Mouse (Mus musculus) right cerebral cortex, postnatal 36 days (tissue): Measurements from ENCODE around the gene Ecd.

Experiments used
- DNase-seq, 2 experiments: peaks; one replicate each; pipeline ENCODE4 v3.0.0; 2022; ENCODE audit warnings: low spot score in 2 of 2, mixed read lengths in 1 of 2

Ecd gene

DNA sequence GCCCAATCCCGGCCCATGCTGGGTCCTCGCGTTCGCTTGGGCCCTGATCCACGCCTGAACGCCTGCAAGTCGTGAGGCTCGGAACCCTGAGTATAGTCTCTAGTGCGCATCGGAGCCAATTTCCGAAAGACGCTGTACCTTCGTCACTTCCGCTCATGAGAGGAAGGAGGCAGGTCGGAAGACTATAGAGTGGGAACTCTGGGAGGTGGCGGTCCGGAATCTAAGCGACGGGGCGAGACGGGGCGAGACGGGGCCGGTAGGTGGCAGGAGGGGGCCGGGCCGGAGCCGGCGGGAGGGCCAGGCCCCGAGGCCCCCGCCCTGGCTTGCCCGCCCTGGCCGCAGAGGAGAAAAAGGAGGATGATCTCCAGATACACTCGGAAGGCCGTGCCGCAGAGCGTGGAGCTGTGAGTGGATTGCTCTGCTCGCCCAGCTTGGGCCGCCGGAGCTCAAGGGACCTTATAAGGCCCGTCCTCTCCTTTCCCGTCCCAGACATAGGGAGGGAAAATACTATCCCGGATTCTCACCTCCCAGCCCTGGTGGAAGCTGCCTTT is at the start of gene Ecd, which contains the start of gene Fam149b:
Ecd (minus strand) TSS at position 131 of the 551 bp plus-strand sequence.
Fam149b (plus strand) TSS at position 172 of the 551 bp plus-strand sequence.
- DNase-seq = peak; percentile 86 to 89

DNA sequence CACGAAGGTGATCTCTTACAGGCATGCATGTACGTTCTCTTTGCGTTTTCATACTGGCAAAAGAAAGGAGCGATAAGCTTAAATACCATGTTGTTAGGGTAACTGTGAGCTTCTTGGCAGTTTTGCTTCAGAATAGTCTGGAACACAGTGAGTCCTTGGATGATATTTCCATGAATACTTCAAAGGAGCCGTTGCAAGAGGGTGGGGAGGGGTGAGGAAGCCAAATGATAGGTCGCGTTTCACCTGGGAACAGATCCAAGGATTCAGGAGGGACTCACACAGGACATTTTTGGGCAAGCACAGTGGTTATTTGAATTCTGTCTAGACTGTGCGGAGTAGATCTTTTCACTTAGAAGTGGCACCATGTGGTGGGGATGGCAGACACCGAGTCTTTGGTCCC is 49.3 kb upstream of the Ecd start:
- DNase-seq = no peak

DNA sequence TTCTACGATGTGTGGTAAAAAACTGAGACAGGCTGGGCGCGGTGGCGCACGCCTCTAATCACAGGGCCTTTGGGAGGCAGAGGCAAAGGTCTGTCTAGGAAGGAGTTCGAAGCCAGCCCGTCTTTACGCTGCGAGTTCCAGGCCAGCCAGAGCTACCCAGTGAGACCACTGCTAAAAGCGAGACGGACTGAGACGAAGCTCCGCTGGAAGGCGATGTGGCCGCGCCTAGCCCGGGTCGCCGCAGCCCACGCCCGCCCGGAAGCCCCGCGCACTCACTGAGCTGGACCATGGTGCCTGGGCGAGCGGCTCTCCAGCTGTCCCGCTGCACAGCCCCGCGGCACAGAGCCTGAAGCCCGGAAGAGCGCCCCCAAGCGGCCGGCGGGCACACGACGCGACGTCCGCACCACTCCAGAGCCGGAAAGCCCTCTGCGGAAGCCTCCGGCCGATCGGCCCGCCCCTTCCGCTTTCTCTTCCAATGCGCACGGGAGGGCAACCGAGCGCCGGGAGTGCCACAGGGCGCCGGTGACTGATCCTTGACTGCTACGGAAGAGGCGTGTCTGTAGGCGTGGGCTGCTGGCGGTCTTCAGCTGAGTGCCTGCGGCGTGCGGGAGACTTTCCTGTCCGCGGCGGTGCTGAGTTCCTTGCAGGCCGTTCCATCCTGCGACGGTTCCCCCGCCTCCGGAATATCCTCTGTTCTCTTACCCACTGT is 45.4 kb upstream of the Ecd start, which contains the start of gene Mrps16:
Mrps16 (minus strand) TSS at position 430 of the 709 bp plus-strand sequence.
- DNase-seq = peak; percentile 92 to 95

DNA sequence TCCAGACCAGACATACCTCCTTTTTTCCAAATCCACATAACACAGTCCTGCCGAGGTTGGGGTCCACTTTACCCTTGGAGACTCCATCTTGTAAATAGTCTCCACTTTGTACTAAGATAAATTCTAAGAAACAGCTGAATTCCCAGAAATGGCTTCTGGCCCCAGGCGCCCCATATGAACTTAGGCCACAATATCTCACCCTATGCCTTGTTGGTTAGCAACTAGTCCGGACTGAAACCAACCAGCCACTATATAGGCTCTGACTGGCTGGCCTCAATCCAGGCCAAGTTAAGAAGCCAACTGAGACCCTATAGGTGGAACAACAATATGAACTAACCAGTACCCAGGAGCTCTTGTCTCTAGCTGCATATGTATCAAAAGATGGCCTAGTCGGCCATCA is 44.4 kb upstream of the Ecd start:
- no peak for DNase-seq

DNA sequence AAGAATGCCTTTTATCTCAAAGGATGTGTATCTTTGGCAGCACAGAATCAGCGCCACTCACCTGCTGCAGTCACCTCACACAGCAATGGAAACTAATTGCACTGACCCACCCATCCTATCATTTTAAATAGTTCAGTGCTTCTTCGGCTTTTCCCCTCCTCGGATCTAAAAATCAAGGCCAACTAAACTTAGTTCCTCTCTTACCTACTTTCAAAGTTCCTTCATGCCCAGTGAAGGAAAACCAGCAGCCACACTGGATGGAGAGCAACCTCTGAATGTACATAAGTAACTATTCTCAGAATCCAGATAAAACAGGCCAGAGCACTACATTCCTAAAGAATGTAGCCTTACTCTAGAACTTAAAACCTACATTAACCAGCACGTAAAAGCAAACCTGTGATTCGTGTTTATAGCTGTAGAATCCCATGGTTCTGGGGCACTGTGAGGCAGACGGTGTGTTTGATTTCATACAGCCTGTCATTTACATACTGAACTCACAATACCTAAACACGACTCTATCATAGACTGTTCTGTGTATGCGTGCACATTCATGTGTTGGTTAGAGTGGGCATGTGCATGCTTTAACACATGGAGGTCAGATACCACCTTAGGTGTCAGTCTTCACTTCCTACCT is 41.6 kb upstream of the Ecd start:
- no peak for DNase-seq

DNA sequence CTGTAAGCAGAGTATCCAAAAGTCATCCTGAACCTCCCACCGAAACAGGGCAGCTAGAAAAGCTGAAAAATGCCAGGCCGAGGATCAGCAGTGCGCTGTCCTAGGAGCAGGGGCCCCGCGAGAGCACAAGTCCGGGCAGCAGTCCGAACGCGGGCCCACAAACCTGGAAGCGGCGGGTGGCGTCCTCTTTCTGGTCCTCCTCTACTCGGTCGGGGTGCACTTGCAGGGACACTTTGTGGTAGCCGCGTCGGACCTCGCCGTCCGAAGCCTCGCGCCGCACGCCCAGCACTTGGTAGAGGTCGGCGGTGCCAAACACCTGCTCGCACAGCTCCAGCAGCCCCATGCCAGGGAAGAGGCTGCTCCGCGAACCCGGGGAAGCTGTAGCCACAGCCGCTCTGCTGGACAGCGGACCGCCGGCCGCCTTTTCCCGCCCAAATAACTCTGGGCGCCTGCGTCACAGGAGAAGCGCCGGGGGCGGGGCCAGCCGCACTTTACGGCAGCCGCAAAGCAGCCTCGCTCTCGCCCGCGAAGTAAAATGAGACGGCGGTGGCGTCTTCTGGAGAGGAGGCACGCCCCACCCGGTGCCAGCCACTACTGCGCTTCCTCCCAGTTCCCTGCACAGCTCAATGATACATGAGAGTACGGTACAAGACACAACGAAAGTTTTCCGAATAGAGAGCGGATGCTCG is 40.7 kb upstream of the Ecd start, which contains the start of gene Dnajc9:
Dnajc9 (minus strand) TSS at position 470 of the 689 bp plus-strand sequence.
- DNase-seq = peak; percentile 92 to 93

DNA sequence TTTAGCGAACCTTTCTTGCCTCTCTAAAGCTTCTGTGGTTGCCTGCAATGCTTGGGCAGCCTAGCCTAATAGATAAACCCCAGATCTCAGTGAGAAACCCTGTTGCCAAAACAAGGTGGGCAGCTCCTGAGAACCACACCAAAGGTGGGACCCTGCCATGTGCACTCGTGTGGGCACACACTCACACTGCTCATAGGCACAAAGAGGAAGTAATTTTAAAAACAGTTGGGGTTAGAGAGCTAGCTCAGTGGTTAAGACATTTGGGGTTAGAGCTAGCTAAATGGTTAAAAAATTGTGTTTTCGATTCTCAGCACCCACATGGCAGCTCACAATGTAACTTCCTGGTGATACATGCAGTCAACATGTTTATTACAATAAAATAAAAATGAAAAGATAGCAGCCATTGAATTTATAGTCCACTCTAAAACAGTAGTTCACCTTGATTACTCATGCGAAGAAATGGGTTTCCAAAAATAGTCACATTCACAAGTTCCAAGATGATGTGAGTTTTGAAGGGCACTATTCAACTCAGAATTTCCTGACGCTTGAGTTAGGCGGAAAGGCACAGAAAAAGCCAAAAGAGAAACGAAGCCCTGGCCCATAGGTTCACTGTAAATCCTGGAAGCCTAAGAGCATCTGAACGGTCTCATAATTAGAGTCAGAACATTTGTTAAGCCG is 32.0 kb upstream of the Ecd start:
- no peak for DNase-seq

DNA sequence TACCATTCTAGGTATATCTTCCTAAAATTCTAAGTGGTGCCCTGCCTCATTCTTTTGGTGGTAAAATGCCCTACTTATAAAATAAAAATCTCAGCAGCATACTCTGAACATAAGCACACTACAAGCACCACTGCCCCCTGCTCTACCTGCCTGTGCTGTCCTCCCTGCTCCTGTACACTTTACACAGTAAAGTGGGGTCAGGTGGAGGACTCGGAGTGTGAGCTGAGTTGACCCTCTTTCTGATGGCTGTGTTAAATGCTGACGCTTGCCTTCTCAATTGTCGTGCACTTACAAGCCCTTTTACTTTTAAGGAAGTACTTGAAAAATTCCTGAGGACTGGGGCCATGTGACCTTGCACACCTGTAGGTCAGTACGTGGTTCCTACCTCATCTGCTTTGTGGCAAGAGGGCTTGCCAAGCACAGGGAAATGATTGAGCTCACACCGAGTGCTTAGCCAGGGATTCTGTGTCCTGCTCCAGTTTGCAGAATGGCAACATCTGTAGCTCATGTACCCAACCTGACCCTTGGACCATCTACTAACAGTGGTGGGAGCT is 31.2 kb upstream of the Ecd start:
- DNase-seq = no peak

DNA sequence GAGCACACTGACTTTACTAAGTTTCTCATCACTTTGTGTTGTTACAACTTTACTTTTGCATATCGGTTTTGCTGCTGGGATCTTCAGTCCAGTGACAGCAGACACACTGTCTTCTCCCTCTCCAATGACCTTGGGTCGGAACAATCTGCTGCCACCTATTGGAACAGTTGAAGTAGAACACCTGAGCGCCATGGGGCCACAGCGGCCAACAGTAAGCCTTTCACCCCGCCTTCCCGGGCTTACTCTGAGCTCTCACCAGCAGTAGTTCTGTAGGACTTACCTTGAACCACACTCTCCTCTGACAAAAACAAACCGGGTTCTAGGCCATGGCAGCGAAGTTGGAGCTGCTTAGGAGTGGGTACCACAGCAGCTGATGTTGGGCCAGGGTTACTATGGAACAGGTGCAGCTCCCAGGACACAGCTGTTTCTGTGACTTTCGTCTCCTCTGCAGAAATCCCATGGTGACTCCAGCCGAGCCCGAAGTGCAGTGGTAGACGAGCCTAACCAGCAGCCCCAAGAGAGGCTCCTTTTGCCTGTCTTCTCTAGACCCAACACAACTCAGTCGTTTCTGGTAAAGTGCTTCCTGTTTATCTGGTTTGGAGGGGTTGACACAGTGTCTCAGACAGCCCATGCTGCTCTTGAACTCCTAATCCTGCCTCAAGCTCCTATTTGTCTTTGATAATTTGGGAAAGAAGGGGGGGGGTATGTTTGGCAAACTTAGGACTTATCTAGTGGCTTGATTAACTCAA is 30.6 kb upstream of the Ecd start:
- no peak for DNase-seq

DNA sequence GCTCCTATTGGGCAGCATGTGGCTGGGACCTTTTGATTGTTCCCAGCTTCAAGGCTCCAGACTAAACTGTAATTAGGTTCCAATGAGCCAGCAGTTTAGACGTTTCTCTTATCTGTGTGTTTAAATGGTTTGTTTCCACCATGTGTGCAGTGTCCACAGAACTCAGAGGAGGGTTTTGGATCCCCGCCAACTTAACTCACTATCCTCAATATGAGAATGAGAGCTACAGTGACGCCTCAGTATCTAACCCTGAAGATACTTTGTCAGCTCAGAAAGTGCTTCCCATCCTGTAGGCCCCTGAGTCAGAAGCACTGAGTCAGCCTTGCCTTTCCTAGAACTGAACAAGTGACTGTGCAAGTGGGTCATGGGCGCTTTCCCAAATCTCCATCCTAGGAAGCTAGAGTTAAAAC is 29.2 kb upstream of the Ecd start:
- DNase-seq = no peak

DNA sequence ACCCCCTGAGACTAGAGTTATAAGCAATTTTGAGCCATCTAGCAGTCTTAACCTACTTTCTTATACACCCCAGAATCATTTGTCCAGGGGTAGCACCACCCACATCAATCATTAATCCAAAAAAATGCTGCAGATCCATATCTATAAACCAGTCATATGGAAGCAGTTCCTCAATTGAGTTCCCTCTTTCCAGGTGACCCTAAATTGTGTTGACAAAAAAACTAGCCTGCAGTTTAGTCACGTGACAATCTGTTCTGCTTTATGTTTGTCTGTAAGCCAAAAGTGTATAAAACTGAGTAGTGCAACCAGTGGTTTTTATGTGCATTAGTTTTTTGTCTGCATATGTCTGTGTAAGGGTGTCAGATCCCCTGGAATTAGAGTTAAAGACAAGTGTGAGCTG is 23.9 kb upstream of the Ecd start:
- DNase-seq = no peak

DNA sequence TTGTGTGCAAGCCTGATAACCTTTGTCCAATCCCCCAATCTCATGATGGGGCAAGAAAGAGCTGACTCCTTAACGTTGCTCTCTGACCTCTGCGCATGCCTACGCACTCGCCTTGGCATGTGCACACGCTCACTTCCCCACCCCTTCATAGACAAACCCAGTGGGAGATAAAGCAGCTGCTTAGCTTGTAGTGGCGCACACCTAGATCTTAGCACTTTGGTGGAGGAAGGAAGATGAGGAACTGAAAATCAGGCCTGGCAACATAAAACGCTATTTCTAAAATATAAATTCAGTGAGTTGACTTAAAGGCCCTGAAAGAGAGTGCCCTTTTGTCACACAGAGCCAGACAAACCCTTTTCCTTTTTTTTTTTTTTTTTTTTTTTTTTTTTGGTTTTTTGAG is 22.9 kb upstream of the Ecd start:
- DNase-seq = no peak

DNA sequence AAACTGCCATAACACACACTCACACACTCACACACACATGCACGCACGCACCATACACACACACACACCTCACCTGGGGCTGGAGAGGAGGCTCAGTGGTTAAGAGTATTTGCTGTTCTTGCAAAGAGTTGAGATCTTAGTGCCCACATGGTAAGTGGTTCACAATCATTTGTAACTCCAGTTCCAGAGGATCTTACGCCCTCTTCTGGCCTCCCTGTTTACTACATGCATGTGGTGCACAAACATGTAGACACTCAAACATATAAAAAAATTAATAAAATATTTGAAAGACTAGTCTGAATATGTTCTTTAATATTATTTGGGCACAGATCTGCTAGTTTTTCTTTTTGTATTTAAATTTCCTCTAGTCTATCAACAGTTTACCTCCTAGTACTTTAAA is 20.4 kb upstream of the Ecd start:
- no peak for DNase-seq

DNA sequence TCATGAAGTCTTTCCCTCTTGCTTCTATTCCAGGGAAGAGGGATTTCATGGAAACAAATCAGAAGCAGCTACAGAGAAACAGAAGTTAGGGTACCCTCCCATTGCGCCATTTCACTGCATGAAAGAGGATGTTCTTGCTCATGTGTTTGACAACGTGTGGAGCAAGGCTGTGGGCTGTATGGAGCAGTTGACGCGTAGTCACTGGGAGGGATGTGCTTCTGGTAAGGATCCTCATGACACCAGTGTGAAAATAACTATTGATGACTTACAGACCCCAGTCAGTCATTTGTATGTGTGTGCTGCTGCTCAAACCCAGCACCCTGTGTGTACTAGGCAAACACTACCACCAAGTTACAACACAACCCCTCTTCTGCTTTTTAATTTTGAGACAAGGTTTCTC is 15.3 kb upstream of the Ecd start:
- no peak for DNase-seq

DNA sequence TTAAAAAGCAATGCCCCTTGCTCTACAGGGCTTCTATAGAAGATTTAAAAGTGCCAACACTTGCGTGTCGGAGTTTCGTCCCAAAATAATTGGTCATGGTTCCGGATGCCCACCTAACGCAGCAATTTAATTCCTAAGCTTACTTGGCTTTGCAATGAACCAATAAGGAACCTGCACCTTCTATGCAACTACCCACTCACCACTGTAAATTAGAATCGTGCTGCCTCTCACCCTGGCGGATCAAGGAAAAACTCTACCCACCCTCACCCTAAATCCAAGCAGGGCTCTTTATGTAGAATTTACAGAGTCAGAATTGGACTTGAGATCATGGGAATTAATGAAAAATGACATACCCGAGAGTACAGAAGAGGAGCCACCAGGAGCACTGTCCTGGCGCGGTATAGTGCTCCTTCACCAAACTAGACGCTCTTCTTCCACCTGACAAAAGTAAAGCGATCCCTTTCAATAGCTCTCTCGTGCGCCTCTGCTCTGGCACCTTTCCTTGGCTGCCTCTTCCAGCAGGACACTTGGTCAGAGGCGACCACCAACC is 405 bp downstream of the Ecd start:
- no peak for DNase-seq

DNA sequence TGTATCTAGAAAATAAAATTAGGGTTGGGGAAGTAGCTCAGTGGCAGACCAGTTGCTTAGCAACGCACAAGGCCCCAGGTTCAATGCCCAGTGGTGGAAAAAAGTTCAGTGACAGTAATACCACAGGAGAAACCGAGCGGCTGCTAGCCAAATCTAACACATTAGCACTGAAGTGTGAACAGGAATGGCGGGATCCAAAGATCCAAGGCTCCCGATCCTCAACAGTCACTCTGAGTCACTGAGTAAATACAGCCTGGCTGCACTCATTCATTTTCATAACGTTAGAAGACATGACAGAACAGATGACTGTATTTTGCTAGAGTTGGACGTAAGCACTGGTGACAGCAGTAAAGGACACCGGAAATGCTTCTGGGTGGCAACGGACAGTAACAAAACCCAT is 2.0 kb downstream of the Ecd start:
- no peak for DNase-seq

DNA sequence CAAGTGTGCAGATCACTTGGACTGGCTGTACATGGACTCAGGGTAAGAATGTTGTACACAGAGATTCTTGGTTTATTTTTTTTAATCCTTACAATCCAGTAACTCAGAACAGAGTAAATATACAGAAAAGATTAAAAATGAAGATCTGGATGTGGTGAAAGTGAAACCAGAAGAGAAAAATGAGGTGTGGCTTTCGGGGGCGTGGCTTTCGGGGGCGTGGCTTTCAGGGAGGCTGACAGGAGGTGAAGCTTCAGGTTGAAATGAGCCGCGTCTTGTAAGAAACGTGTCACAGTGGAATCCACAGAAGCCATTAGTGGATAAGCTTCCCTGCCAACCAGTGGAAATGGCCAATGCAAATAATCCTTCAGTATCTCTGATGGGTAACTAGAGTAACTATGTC is 7.1 kb downstream of the Ecd start:
- no peak for DNase-seq

DNA sequence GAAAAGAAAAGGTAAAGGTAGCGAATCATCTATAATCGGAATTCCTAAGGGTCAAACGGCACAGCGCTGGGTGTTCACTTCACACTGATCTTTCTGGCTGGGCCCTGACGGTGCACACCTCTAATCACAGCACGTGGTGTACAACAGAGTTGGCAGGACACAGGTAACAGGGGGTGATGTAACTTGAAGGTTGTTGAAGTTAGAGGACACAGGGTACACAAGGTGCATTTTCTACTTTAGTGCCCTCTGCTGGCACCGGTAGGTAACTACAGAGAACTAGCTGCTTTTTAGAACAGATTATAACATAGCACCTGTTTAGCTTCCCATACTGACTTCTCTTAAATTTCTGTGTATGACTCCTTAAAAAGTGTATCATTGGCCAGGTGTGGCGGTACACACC is 7.8 kb downstream of the Ecd start:
- DNase-seq = no peak

DNA sequence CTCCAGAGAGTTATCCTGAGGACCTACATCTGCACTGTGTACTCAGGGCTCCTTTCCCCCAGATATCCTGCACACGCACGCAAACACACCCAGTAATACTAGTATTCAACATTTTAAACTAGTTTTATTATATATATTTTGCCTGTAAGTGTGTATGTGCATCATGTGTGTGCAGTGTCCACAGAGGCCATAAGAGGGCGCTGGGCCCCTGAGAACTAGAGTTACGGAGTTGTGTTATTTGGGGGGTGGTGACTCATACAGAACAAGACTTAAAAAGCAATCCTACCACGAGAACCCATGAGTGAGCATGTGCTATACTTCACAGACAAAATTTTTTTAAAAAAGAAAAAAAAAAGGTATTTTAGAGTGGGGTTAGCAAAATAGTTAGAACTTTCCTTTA is 8.5 kb downstream of the Ecd start:
- DNase-seq = no peak

DNA sequence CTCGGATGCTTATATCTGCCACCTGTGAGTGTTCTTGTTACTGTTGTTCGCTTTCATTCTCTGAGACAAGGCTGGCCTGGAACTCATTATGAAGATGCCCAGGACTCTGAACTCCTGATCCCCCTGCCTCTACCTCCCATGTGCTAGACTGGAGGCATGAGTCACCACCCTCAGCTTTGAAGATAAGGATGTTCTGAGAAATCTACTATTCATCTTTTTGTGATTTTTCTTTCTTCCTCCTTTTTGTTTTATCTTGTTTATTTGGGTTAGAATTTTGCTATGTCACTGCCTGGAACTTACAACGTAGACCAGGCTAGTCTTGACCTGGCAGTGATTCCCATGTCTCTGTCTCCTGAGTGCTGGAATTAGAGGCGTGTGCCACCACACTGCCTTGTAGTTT is 16.6 kb downstream of the Ecd start:
- no peak for DNase-seq

DNA sequence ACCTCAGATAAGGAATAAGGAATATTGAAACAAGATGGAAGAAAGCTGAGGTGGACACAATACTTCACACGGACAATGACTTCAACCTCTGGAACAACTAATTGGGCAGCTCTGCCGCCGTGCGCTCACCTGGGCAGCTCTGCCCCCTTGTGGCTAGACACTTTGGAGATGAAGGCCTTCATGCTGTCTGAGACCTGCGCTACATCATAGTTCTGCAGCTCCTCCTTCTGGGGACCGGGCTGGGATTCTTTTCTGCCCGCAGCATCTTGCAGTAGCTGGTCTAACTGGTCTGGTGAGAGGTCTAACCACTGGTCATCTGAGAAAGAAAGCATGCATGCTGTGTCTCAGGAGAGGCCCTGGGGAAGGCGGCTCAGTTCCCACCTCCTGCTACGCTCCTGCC is 19.4 kb downstream of the Ecd start:
- DNase-seq = no peak
